Mouse (Mus musculus) limb, embryonic 15.5 days (tissue): ENCODE data around the gene Chd6. TPM values are rescaled to one million over a fixed set of nuclear protein-coding genes. Genes with fewer than 3 reads are reported as not detected.

Experiments
- ATAC-seq: fragments of 200-750 bp; cut with Nextera tagmentation; 2 replicates; pipeline ENCODE4 v1.8.0; 2017; ENCODE audit warnings: low read depth, moderate TSS enrichment; ENCODE audit not compliant: insufficient number of reproducible peaks, low FRiP score, low TSS enrichment
- H3K27ac ChIP-seq: fragments of 300-500 bp; sonication (generic); 2 replicates; pipeline ENCODE4 v1.5.1; 2015; ENCODE audit warnings: moderate library complexity, mild to moderate bottlenecking, inconsistent platforms
- H3K27me3 ChIP-seq: fragments of 300-500 bp; sonication (generic); 2 replicates; pipeline ENCODE4 v1.6.1; 2015; ENCODE audit warnings: inconsistent platforms
- H3K36me3 ChIP-seq: fragments of 300-500 bp; sonication (generic); 2 replicates; pipeline ENCODE4 v1.6.1; 2015; ENCODE audit warnings: inconsistent platforms
- H3K4me1 ChIP-seq: fragments of 300-500 bp; sonication (generic); 2 replicates; pipeline ENCODE4 v1.6.1; 2015; ENCODE audit warnings: inconsistent platforms
- H3K4me2 ChIP-seq: fragments of 300-500 bp; sonication (generic); 2 replicates; pipeline ENCODE4 v1.6.1; 2015; ENCODE audit warnings: mild to moderate bottlenecking, inconsistent platforms
- H3K4me3 ChIP-seq: fragments of 300-500 bp; sonication (generic); 2 replicates; pipeline ENCODE4 v1.5.1; 2015; ENCODE audit warnings: mild to moderate bottlenecking, inconsistent platforms
- H3K9ac ChIP-seq: fragments of 300-500 bp; sonication (generic); 2 replicates; pipeline ENCODE4 v1.6.1; 2015; ENCODE audit warnings: inconsistent platforms
- H3K9me3 ChIP-seq: fragments of 300-500 bp; sonication (generic); 2 replicates; pipeline ENCODE4 v1.6.1; 2016; ENCODE audit warnings: inconsistent platforms
- WGBS: fragments of 180-500 bp; shearing (Covaris S2); methylation state at CpG from one replicate; pipeline ENCODE4 v1.1.7; 2015; 5-methylcytosine and 5-hydroxymethylcytosine counted together
- polyA plus RNA-seq: library from polyadenylated mRNA; unstranded; fragments of >200 nt; fragmentation: Nextera tagmentation; extraction: Ambion mirVana; gene quantifications from 2 replicates; pipeline ENCODE4 v1.2.1, GENCODE M21; 2015

The Chd6 gene
- polyA plus RNA-seq, 1 experiment from 2014 or later = 28.2 TPM

- Histone ChIP-seq H3K4me3 (peak overlapping the region; percentile 97), H3K4me1 (peaks cover 26% of the 10 kb centered on the region), H3K9me3 (no peaks in the 10 kb centered on the region), H3K9ac (peak overlapping the region; percentile 92), H3K27me3 (no peaks in the 10 kb centered on the region), H3K36me3 (no peaks in the 10 kb centered on the region), H3K4me2 (peak overlapping the region; percentile 61), H3K27ac (peak overlapping the region; percentile 100)
- peak; percentile 32; the same call in 1 of the 2 replicates for ATAC-seq
- WGBS = under 1% methylated on average over 77 of the region's 77 CpGs
Measured at GRCm38 (mm10) chr2:161108085-161108927, 569 bp downstream of the Chd6 start.

DNA sequence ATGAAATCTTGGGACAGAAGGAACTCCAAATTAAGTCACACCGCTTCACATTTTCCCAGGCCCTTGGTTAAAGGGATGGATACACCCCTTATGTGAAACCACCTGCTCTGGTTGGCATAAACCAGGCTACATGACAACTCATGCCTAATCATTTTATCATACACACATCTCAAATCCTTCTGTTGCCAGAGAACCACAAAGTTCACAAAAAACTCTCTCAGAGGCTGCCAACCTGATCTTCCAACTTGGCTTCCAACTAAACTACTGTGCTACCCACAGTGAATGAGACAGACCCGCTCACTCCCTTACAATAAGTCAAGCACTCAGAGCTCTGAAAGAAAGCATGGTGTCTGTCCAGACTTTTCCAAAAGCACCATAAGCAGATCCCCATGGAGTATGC is 1.6 kb downstream of the Chd6 start:
- H3K36me3 ChIP-seq = no peaks in the 10 kb centered on the region
- peak overlapping the region; percentile 61 for H3K4me2 ChIP-seq
- 85% methylated on average over 2 of the region's 2 CpGs for WGBS
- H3K9me3 ChIP-seq = no peaks in the 10 kb centered on the region
- H3K9ac ChIP-seq = no peak overlapping the region
- H3K27me3 ChIP-seq = no peaks in the 10 kb centered on the region
- no peak for ATAC-seq
- H3K4me1 ChIP-seq = peaks cover 27% of the 10 kb centered on the region
- no peak overlapping the region; the same call in 1 of the 2 replicates for H3K4me3 ChIP-seq
- no peak overlapping the region for H3K27ac ChIP-seq

- no peak overlapping the region for H3K4me2 ChIP-seq
- no peaks in the 10 kb centered on the region for H3K27me3 ChIP-seq
- peaks cover 25% of the 10 kb centered on the region for H3K4me1 ChIP-seq
- WGBS = 63% methylated on average over 5 of the region's 5 CpGs
- no peak overlapping the region for H3K9ac ChIP-seq
- no peak overlapping the region for H3K4me3 ChIP-seq
- ATAC-seq = no peak
- H3K27ac ChIP-seq = no peak overlapping the region
- H3K36me3 ChIP-seq = no peaks in the 10 kb centered on the region
- H3K9me3 ChIP-seq = no peaks in the 10 kb centered on the region
Measured at GRCm38 (mm10) chr2:161103769-161104168, 5.1 kb downstream of the Chd6 start.

- peaks cover 18% of the 10 kb centered on the region for H3K4me1 ChIP-seq
- no peak overlapping the region for H3K9ac ChIP-seq
- ATAC-seq = no peak
- H3K4me3 ChIP-seq = no peak overlapping the region
- H3K36me3 ChIP-seq = no peaks in the 10 kb centered on the region
- no peak overlapping the region for H3K27ac ChIP-seq
- 35% methylated on average over 3 of the region's 3 CpGs for WGBS
- no peak overlapping the region for H3K4me2 ChIP-seq
- H3K9me3 ChIP-seq = no peaks in the 10 kb centered on the region
- no peaks in the 10 kb centered on the region for H3K27me3 ChIP-seq
Measured at GRCm38 (mm10) chr2:161102102-161102501, 6.8 kb downstream of the Chd6 start.

- no peak for ATAC-seq
- Histone ChIP-seq H3K4me2 (no peak overlapping the region), H3K4me1 (peaks cover 7% of the 10 kb centered on the region), H3K36me3 (no peaks in the 10 kb centered on the region), H3K9ac (no peak overlapping the region), H3K27ac (no peak overlapping the region), H3K9me3 (no peaks in the 10 kb centered on the region), H3K27me3 (no peaks in the 10 kb centered on the region), H3K4me3 (no peak overlapping the region)
- WGBS = 90% methylated on average over 5 of the region's 5 CpGs
Measured at GRCm38 (mm10) chr2:161097746-161098145, 11.1 kb downstream of the Chd6 start.

DNA sequence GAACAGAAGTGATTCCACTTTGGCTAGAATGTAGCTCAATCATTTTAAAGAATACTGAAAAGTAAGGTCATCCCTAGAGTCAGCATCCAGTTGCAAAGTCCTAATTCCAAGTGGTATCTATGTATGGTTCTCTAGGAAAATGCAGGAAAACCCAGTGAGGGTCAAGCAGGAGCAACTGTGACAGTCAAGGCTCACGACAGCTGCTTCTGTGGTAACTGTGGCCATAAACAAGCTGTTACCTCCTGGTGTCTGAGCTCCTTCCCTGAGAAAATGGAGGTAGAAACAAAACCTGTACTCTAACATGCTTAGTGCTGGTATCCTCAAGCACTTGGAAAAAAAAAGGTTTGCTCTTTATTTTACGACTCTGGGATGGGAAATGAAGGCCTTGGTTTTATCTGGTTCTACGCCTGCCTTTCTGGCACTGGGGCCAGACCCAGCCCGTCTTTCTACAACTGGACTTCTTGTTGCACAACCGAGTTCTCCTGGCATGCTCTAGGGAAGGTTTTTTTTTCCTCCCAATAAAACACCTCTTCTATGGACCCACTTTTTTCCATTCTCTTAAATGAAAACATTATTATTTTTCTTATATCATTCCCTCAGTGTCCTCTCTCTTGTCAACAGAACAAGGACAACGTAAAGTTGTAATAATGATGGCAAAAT is 18.0 kb downstream of the Chd6 start:
- WGBS = 68% methylated on average over 6 of the region's 6 CpGs
- Histone ChIP-seq H3K4me2 (no peak overlapping the region), H3K9ac (no peak overlapping the region), H3K27ac (no peak overlapping the region), H3K4me1 (no peaks in the 10 kb centered on the region), H3K27me3 (no peaks in the 10 kb centered on the region), H3K4me3 (no peak overlapping the region), H3K36me3 (0 out of 2 replicates have a peak, but pooled peaks cover 3% of the 10 kb centered on the region), H3K9me3 (no peaks in the 10 kb centered on the region)
- ATAC-seq = no peak

DNA sequence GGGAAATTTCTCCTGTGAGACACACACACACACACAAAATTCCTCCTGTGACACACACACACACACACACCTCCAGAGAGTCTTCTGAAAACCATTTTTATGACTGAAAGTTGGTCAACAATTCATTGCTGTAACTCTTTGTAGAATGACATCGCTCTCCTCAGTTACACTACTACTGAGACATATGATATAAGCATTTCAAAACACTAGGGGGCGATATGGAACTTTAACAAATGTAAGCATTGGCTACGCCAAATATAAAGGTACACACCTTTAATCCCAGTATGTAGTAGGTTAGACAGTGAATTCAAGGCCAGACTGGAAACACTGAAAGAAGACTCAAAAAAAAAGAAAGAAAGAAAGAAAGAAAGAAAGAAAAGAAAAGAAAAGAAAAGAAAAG is 18.7 kb downstream of the Chd6 start:
- Histone ChIP-seq H3K9ac (no peak overlapping the region), H3K36me3 (0 out of 2 replicates have a peak, but pooled peaks cover 3% of the 10 kb centered on the region), H3K27me3 (no peaks in the 10 kb centered on the region), H3K4me2 (no peak overlapping the region), H3K27ac (no peak overlapping the region), H3K4me3 (no peak overlapping the region), H3K4me1 (0 out of 2 replicates have a peak, but pooled peaks cover 3% of the 10 kb centered on the region), H3K9me3 (no peaks in the 10 kb centered on the region)
- ATAC-seq = no peak
- WGBS = 65% methylated on average over 3 of the region's 3 CpGs

DNA sequence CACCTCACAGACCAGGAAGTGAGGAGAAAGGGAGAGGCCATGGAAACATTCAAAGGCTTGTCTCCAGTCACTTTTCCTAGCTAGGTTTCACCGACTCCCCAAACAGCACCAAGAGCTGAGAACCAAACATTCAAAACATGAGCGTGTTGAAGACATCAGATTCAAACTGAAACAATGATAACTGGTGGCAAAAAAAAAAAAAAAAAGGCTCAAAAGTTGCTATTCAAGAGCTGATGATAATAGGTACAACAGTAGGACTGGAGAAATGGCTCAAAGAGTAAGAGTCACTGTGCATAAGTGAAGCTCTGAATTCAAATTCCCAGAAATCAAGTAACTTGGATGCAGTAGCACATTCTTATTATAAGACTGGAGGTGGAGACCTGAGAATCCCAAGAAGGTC is 30.3 kb downstream of the Chd6 start:
- H3K27me3 ChIP-seq = no peaks in the 10 kb centered on the region
- peaks cover 4% of the 10 kb centered on the region; the same call in 1 of the 2 replicates for H3K36me3 ChIP-seq
- no peaks in the 10 kb centered on the region for H3K9me3 ChIP-seq
- WGBS = 90% methylated on average over 2 of the region's 2 CpGs
- ATAC-seq = no peak
- H3K9ac ChIP-seq = no peak overlapping the region
- H3K4me3 ChIP-seq = no peak overlapping the region
- H3K4me2 ChIP-seq = no peak overlapping the region
- H3K4me1 ChIP-seq = 0 out of 2 replicates have a peak, but pooled peaks cover 3% of the 10 kb centered on the region
- no peak overlapping the region for H3K27ac ChIP-seq

- H3K4me2 ChIP-seq = no peak overlapping the region
- H3K9ac ChIP-seq = no peak overlapping the region
- 67% methylated on average over 4 of the region's 4 CpGs for WGBS
- no peak overlapping the region for H3K27ac ChIP-seq
- 0 out of 2 replicates have a peak, but pooled peaks cover 3% of the 10 kb centered on the region for H3K4me1 ChIP-seq
- peaks cover 4% of the 10 kb centered on the region; the same call in 1 of the 2 replicates for H3K36me3 ChIP-seq
- H3K27me3 ChIP-seq = no peaks in the 10 kb centered on the region
- ATAC-seq = no peak
- H3K4me3 ChIP-seq = no peak overlapping the region
- no peaks in the 10 kb centered on the region for H3K9me3 ChIP-seq
Measured at GRCm38 (mm10) chr2:161076262-161076661, 32.6 kb downstream of the Chd6 start.

- no peak for ATAC-seq
- no peak overlapping the region for H3K9ac ChIP-seq
- H3K4me1 ChIP-seq = 0 out of 2 replicates have a peak, but pooled peaks cover 3% of the 10 kb centered on the region
- no peak overlapping the region for H3K27ac ChIP-seq
- H3K4me2 ChIP-seq = no peak overlapping the region
- no peak overlapping the region for H3K4me3 ChIP-seq
- peaks cover 4% of the 10 kb centered on the region; the same call in 1 of the 2 replicates for H3K36me3 ChIP-seq
- 82% methylated on average over 5 of the region's 5 CpGs for whole genome bisulfite sequencing
- no peaks in the 10 kb centered on the region for H3K27me3 ChIP-seq
- no peaks in the 10 kb centered on the region for H3K9me3 ChIP-seq
Measured at GRCm38 (mm10) chr2:161075553-161075952, 33.3 kb downstream of the Chd6 start.

DNA sequence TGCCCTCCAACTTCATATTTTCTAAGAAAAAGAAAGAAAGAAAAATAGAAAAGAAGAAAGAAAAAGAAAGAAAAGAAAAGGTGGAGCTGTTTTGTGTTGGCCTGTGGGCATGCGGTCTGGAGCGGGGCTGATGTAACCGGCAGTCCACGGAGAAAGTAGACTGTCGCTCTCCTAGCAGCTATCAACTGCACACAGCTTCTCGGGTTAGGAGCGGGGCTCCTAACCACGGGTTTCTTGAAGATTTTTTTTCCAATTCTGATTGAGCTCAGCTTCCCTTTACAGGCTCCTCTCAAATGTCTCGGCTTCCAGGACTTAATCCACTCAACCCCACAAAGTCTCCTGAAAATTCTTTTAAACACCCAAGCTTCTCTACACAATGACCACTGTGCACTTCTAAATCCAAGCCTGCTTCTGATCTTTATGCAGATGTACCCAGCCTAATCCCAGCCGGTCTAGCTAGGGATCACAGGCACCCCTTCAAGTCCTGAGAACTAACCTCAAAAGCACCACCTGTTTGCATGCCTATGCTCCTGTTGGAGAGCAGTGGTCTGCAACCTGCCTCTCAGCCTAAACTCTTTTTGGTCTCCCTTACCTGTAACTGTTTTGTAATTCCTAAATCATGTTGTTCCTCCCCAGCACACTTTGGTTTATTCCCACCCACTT is 42.6 kb downstream of the Chd6 start:
- WGBS = 49% methylated on average over 10 of the region's 10 CpGs

More for the DNA sequence above, 42.6 kb downstream of the Chd6 start:
- H3K9me3 ChIP-seq = no peaks in the 10 kb centered on the region
- no peak for ATAC-seq
- H3K27ac ChIP-seq = no peak overlapping the region
- H3K27me3 ChIP-seq = no peaks in the 10 kb centered on the region
- H3K9ac ChIP-seq = no peak overlapping the region
- no peak overlapping the region for H3K4me3 ChIP-seq
- H3K4me2 ChIP-seq = no peak overlapping the region
- H3K36me3 ChIP-seq = peaks cover 9% of the 10 kb centered on the region
- peaks cover 9% of the 10 kb centered on the region; the same call in 1 of the 2 replicates for H3K4me1 ChIP-seq
